Mouse (Mus musculus) lung, embryonic 15.5 days (tissue): ENCODE data around the gene 1700025G04Rik. TPM values are rescaled to one million over a fixed set of nuclear protein-coding genes. Genes with fewer than 3 reads are reported as not detected.

ENCODE experiments used
- ATAC-seq: fragments of 200-750 bp; cut with Nextera tagmentation; 2 replicates; pipeline ENCODE4 v1.8.0; 2017; ENCODE audit warnings: moderate number of reproducible peaks, borderline replicate concordance; ENCODE audit not compliant: low FRiP score, low TSS enrichment; ENCODE audit errors: extremely low read depth
- H3K27ac ChIP-seq: fragments of 300-500 bp; sonication (generic); 2 replicates; pipeline ENCODE4 v1.5.1; 2015; ENCODE audit warnings: moderate library complexity, mild to moderate bottlenecking, inconsistent platforms
- H3K27me3 ChIP-seq: fragments of 300-500 bp; sonication (generic); 2 replicates; pipeline ENCODE4 v1.6.1; 2015; ENCODE audit warnings: inconsistent platforms
- H3K36me3 ChIP-seq: fragments of 300-500 bp; sonication (generic); 2 replicates; pipeline ENCODE4 v1.6.1; 2015; ENCODE audit warnings: inconsistent platforms
- H3K4me1 ChIP-seq: fragments of 300-500 bp; sonication (generic); 2 replicates; pipeline ENCODE4 v1.6.1; 2015; ENCODE audit warnings: inconsistent platforms
- H3K4me2 ChIP-seq: fragments of 300-500 bp; sonication (generic); 2 replicates; pipeline ENCODE4 v1.6.1; 2015; ENCODE audit warnings: inconsistent platforms, mild to moderate bottlenecking, moderate library complexity
- H3K4me3 ChIP-seq: fragments of 300-500 bp; sonication (generic); 2 replicates; pipeline ENCODE4 v1.5.1; 2015; ENCODE audit warnings: mild to moderate bottlenecking, inconsistent platforms
- H3K9ac ChIP-seq: fragments of 300-500 bp; sonication (generic); 2 replicates; pipeline ENCODE4 v1.6.1; 2015; ENCODE audit warnings: inconsistent platforms
- H3K9me3 ChIP-seq: fragments of 300-500 bp; sonication (generic); 2 replicates; pipeline ENCODE4 v1.6.1; 2016; ENCODE audit warnings: inconsistent platforms
- WGBS: fragments of 180-500 bp; shearing (Covaris S2); methylation state at CpG from one replicate; pipeline ENCODE4 v1.1.7; 2015; 5-methylcytosine and 5-hydroxymethylcytosine counted together
- polyA plus RNA-seq: library from polyadenylated mRNA; unstranded; fragments of >200 nt; fragmentation: Nextera tagmentation; extraction: Ambion mirVana; gene quantifications from 2 replicates; pipeline ENCODE4 v1.2.1, GENCODE M21; 2015

The 1700025G04Rik gene
- polyA plus RNA-seq, 1 experiment from 2014 or later, result 23.5 TPM

DNA sequence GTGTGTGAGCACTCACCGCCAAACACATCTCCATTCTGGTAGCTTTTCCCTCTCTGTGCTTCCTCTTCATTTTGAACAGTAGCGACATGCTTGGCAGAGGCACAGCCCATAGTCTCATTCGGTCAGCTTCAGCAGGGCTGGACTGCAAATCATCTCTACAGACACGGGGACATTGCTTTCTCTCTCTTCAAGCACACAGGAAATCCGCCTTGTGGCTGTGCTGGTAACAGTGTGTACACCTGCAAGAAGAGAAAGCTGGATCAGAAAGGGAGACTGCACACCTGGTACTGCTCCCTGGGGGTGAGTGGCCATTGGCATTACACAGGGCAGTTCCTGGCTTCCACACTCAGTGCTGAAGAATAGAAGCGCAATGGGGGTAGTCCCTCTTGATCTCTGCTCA lies 83.4 kb downstream of the 1700025G04Rik start:
- peaks cover 7% of the 10 kb centered on the region; the same call in 1 of the 2 replicates for H3K36me3 ChIP-seq
- no peaks in the 10 kb centered on the region for H3K27me3 ChIP-seq
- H3K9me3 ChIP-seq, result no peaks in the 10 kb centered on the region
- ATAC-seq, result no peak
- H3K4me3 ChIP-seq, result no peak overlapping the region
- no peak overlapping the region for H3K9ac ChIP-seq
- no peak overlapping the region for H3K4me2 ChIP-seq
- 85% methylated on average over 6 of the region's 6 CpGs for WGBS
- 0 out of 2 replicates have a peak, but pooled peaks cover 3% of the 10 kb centered on the region for H3K4me1 ChIP-seq
- no peak overlapping the region for H3K27ac ChIP-seq

DNA sequence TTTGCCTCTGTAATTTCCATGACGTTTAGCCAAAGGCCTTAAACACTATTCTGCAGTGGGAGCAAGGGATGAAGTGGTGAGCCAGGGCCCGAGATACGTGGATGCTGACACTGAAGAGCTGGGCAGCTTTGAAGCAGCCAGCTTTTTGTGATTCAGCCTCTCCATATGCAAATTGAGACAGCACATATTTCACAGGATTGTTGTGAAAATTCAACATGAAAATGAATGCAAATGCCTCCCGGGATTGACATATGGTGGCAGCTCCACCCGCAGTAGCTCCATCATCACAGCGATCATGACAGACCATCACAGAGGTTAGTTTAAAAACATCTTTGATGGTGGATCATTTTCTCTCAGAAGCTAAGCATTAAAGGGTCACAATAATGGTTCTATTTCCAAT lies 85.4 kb downstream of the 1700025G04Rik start:
- Histone ChIP-seq H3K4me2 (no peak overlapping the region), H3K36me3 (peaks cover 7% of the 10 kb centered on the region; the same call in 1 of the 2 replicates), H3K27me3 (no peaks in the 10 kb centered on the region), H3K27ac (no peak overlapping the region), H3K9me3 (no peaks in the 10 kb centered on the region), H3K4me3 (no peak overlapping the region), H3K4me1 (0 out of 2 replicates have a peak, but pooled peaks cover 3% of the 10 kb centered on the region), H3K9ac (no peak overlapping the region)
- ATAC-seq, result no peak
- WGBS, result 85% methylated on average over 6 of the region's 6 CpGs

DNA sequence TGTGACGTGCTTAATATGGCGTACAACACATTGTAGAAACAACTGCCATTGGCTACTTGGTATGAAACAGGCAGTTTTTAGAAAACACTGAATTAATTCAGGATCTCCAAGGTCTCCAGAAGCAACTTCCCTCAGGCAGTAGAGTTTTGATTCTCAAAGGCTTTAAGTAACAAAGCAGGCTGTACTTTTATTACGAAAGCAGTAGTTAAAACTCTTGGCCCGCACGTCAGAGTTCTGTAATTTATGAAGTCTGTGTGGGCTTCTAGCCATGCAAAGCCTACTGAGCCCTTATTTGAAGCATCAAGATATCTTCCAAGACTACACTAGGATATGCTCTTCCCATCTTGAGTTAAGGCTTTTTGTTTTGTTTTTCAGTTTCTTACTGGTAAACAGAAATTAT lies 89.5 kb downstream of the 1700025G04Rik start:
- Histone ChIP-seq H3K9ac (no peak overlapping the region), H3K9me3 (no peaks in the 10 kb centered on the region), H3K4me1 (peaks cover 11% of the 10 kb centered on the region), H3K4me3 (no peak overlapping the region), H3K4me2 (no peak overlapping the region), H3K27ac (no peak overlapping the region), H3K36me3 (no peaks in the 10 kb centered on the region), H3K27me3 (no peaks in the 10 kb centered on the region)
- no peak for ATAC-seq
- 78% methylated on average over 5 of the region's 5 CpGs for WGBS

- peaks cover 11% of the 10 kb centered on the region for H3K4me1 ChIP-seq
- H3K4me3 ChIP-seq, result no peak overlapping the region
- no peaks in the 10 kb centered on the region for H3K36me3 ChIP-seq
- no peaks in the 10 kb centered on the region for H3K27me3 ChIP-seq
- WGBS, result 74% methylated on average over 7 of the region's 7 CpGs
- H3K9ac ChIP-seq, result no peak overlapping the region
- no peak overlapping the region for H3K27ac ChIP-seq
- no peaks in the 10 kb centered on the region for H3K9me3 ChIP-seq
- no peak for ATAC-seq
- no peak overlapping the region for H3K4me2 ChIP-seq
Observed at GRCm38 (mm10) chr1:151999424-151999842, 90.5 kb downstream of the 1700025G04Rik start.

DNA sequence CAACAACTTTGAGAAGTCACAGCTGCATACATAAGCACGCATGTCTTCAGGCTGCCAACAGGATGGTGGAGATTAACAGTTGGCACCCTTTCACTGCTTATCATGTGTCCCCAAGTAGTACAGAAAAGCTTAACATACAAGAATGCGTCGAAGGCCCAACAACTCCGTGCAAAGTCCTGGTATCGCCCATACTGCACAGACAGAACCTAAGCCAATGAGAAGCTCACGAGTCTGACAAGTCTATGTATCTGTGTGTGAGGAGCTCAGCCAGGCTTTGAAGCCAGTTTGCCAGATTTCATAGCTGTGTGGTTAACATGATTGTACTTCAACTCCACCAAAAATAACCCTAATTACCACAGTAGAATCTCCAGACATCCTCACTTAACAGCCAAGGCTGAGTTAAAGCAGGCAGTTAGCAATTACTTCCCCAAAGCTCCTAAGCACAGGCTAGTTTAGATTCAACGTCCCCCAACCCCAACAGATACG lies 91.2 kb downstream of the 1700025G04Rik start:
- H3K4me2 ChIP-seq, result no peak overlapping the region
- H3K36me3 ChIP-seq, result no peaks in the 10 kb centered on the region
- no peak for ATAC-seq
- H3K4me1 ChIP-seq, result peaks cover 11% of the 10 kb centered on the region
- no peak overlapping the region for H3K4me3 ChIP-seq
- no peaks in the 10 kb centered on the region for H3K27me3 ChIP-seq
- H3K9ac ChIP-seq, result no peak overlapping the region
- H3K9me3 ChIP-seq, result no peaks in the 10 kb centered on the region
- WGBS, result 75% methylated on average over 8 of the region's 8 CpGs
- no peak overlapping the region for H3K27ac ChIP-seq

DNA sequence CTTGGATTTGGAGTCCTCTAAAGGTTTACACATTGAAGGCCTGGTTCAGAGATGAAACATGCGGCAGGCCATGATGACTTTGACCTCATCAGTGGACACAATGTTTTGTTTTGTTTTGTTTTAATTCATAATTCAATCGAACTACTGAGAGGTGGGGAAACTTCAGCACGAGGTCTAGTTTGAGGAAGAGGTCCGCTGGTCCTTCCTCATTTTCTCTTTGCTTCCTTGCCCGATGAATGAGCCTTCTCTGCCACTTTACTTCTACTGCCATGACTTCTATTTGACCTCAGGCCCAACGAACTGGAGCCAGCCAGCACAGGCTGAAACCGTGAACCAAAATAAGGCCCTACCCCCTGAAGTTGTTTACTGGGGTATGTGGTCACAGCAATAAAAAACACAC lies 92.3 kb downstream of the 1700025G04Rik start:
- Histone ChIP-seq H3K9me3 (no peaks in the 10 kb centered on the region), H3K4me3 (no peak overlapping the region), H3K9ac (no peak overlapping the region), H3K27me3 (no peaks in the 10 kb centered on the region), H3K4me2 (no peak overlapping the region), H3K36me3 (no peaks in the 10 kb centered on the region), H3K4me1 (peaks cover 11% of the 10 kb centered on the region), H3K27ac (no peak overlapping the region)
- WGBS, result 74% methylated on average over 7 of the region's 7 CpGs
- ATAC-seq, result no peak

DNA sequence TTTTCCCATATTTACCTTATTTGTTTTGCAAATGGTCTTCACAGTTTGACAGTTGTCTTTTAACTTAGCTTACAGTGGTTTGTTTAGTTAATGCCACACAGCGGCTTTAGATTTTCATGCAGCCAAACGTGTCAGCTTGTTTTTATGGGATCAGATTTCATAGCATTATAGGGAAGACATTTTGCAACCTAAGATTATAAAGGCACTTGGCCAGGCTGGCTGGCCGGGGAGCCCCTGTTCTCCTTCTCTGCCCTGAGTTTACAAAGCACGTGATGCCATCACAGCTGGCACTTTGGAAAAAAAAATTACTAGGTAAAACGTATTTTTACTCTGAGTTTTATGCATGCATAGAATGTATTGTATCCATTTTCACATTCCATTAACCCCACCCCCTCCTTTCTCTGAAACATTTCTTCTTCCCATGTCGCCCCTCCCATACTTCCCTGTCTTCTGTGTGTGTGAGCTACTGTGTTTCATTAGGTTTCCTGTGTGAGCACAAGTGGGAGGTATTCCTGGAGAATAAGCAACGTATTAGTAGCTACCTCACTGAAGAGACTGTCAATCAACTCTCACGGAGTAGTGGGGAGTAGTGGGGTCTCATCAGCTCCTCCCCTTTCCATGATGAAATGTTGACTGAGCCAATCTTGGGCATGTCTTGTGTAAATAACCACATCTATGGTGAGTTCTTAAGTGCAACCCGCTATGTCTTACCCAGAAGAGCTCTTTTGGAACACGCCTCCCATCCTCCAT lies 93.8 kb downstream of the 1700025G04Rik start:
- H3K36me3 ChIP-seq, result no peaks in the 10 kb centered on the region
- H3K27me3 ChIP-seq, result no peaks in the 10 kb centered on the region
- H3K9ac ChIP-seq, result no peak overlapping the region
- H3K9me3 ChIP-seq, result no peaks in the 10 kb centered on the region
- no peak overlapping the region for H3K4me3 ChIP-seq
- no peak overlapping the region for H3K27ac ChIP-seq
- 0 out of 2 replicates have a peak overlapping the region, but pooled peaks have one; percentile 2 for H3K4me2 ChIP-seq
- peaks cover 11% of the 10 kb centered on the region for H3K4me1 ChIP-seq
- ATAC-seq, result peak; percentile 36; the same call in 1 of the 2 replicates
- whole genome bisulfite sequencing, result 43% methylated on average over 10 of the region's 10 CpGs

GRCm38 (mm10) chr1:151994271-151994670 lies 95.7 kb downstream of the 1700025G04Rik start:
- no peaks in the 10 kb centered on the region for H3K9me3 ChIP-seq
- H3K27ac ChIP-seq, result no peak overlapping the region
- peaks cover 17% of the 10 kb centered on the region for H3K4me1 ChIP-seq
- no peak overlapping the region for H3K4me2 ChIP-seq
- H3K36me3 ChIP-seq, result no peaks in the 10 kb centered on the region
- no peak overlapping the region for H3K9ac ChIP-seq
- no peak for ATAC-seq
- no peak overlapping the region for H3K4me3 ChIP-seq
- 79% methylated on average over 6 of the region's 6 CpGs for WGBS
- no peaks in the 10 kb centered on the region for H3K27me3 ChIP-seq

- H3K4me1 ChIP-seq, result peaks cover 16% of the 10 kb centered on the region
- no peak overlapping the region for H3K9ac ChIP-seq
- no peak overlapping the region for H3K4me2 ChIP-seq
- no peaks in the 10 kb centered on the region for H3K9me3 ChIP-seq
- no peaks in the 10 kb centered on the region for H3K27me3 ChIP-seq
- 91% methylated on average over 4 of the region's 4 CpGs for WGBS
- no peaks in the 10 kb centered on the region for H3K36me3 ChIP-seq
- no peak for ATAC-seq
- no peak overlapping the region for H3K27ac ChIP-seq
- no peak overlapping the region for H3K4me3 ChIP-seq
Observed at GRCm38 (mm10) chr1:151991505-151991904, 98.4 kb downstream of the 1700025G04Rik start.

GRCm38 (mm10) chr1:151990615-151991014 lies 99.3 kb downstream of the 1700025G04Rik start:
- ATAC-seq, result no peak
- 31% methylated on average over 4 of the region's 4 CpGs for WGBS

DNA sequence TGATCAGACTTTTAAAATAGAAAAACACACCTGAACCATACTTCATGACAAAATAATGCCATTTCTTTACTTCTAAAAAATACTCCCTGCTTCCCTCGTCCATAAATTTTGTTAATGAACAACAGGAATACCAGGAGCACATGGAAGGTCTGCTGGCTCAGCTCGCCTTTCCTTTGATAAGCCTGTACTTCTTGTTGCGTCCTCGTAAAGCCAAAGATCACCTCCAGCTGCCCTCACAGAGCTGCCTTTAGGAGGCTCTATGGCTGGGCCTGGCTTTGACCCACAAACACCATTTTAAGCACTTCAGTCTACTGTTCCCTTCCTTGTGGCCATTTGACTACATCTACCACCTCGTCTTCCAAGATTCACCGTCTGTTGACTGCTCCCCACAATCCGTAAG lies 101.2 kb downstream of the 1700025G04Rik start:
- Histone ChIP-seq H3K36me3 (no peaks in the 10 kb centered on the region), H3K9ac (no peak overlapping the region), H3K4me1 (peaks cover 11% of the 10 kb centered on the region), H3K27me3 (no peaks in the 10 kb centered on the region), H3K4me2 (no peak overlapping the region), H3K27ac (no peak overlapping the region), H3K9me3 (no peaks in the 10 kb centered on the region), H3K4me3 (no peak overlapping the region)
- ATAC-seq, result no peak
- 76% methylated on average over 7 of the region's 7 CpGs for WGBS

More at GRCm38 (mm10) chr1:151990615-151991014, 99.3 kb downstream of the 1700025G04Rik start:
- Histone ChIP-seq H3K4me3 (no peak overlapping the region), H3K27me3 (no peaks in the 10 kb centered on the region), H3K27ac (no peak overlapping the region), H3K4me1 (peaks cover 11% of the 10 kb centered on the region), H3K4me2 (no peak overlapping the region), H3K36me3 (no peaks in the 10 kb centered on the region), H3K9me3 (no peaks in the 10 kb centered on the region), H3K9ac (no peak overlapping the region)

DNA sequence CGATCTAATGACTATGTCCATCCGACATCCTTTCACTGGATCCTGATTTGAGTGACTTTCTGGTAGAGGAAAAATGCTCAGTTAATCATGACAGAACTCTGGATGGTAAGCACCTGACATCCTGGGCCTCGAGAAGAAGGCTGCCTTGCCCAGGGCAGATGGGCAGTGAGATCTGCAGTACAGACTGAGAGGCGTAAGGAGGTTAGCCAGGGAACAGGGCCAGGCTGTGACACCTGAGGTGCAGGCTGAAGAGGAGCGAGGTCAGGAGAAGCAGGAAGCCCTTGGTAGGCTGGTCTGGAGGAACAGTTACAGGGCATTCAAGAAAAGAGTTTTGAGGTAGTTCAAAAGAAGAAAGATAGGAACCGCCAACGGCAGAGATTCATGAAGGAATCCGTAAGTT lies 101.9 kb downstream of the 1700025G04Rik start:
- WGBS, result 86% methylated on average over 8 of the region's 8 CpGs
- no peak overlapping the region for H3K4me3 ChIP-seq

More for the DNA sequence above, 101.9 kb downstream of the 1700025G04Rik start:
- Histone ChIP-seq H3K4me2 (no peak overlapping the region), H3K9me3 (no peaks in the 10 kb centered on the region), H3K9ac (no peak overlapping the region), H3K27me3 (no peaks in the 10 kb centered on the region), H3K4me1 (peaks cover 11% of the 10 kb centered on the region), H3K36me3 (no peaks in the 10 kb centered on the region), H3K27ac (no peak overlapping the region)
- no peak for ATAC-seq
